Mouse (Mus musculus) adrenal gland, adult 2 months (tissue): Measurements from ENCODE around the gene F12. TPM values are rescaled to one million over a fixed set of nuclear protein-coding genes. Genes with fewer than 3 reads are reported as not detected.

Experiments used
- DNase-seq: peaks from one replicate; pipeline ENCODE4 v3.0.0; 2021
- long read RNA-seq: library from polyadenylated mRNA; stranded (forward); transcript quantifications from one replicate; pipeline ENCODE4 v2.0.0, GENCODE M21; 2021
- polyA plus RNA-seq: library from polyadenylated mRNA; depleted of rRNA; stranded (reverse); fragments of >200 nt; gene quantifications from 2 replicates; pipeline ENCODE4 v1.2.3, GENCODE M21; 2012; rRNA removed
- total RNA-seq, 2 experiments: library from RNA; stranded (reverse); gene quantifications; 2 replicates each; pipeline ENCODE4 v1.2.3; 2021

The F12 gene
- 1 to 10 TPM in 1 of 2 experiments, not detected in 1; 1.5 TPM for total RNA-seq
- 0.10 and 0.34 TPM in 2 replicates for polyA plus RNA-seq
- long read RNA-seq: 0 reads

GRCm38 (mm10) chr13:55426613-55427012 is at the start of gene F12:
Gene F12 (minus strand): TSS chr13:55426793.
- no peak for DNase-seq

- no peak for DNase-seq
These were observed 49.7 kb upstream of the F12 start for GRCm38 (mm10) chr13:55476256-55476655.

GRCm38 (mm10) chr13:55475750-55476149 is 49.2 kb upstream of the F12 start:
- DNase-seq: no peak

- DNase-seq: no peak
These were observed 48.1 kb upstream of the F12 start for GRCm38 (mm10) chr13:55474621-55475069.

- DNase-seq: no peak
These were observed 47.4 kb upstream of the F12 start for GRCm38 (mm10) chr13:55473961-55474360.

- no peak for DNase-seq
These were observed 46.7 kb upstream of the F12 start for GRCm38 (mm10) chr13:55473076-55473831.

- DNase-seq: peak; percentile 78
These were observed 45.8 kb upstream of the F12 start for GRCm38 (mm10) chr13:55472132-55473022.

- no peak for DNase-seq
These were observed 45.2 kb upstream of the F12 start for GRCm38 (mm10) chr13:55471819-55472131.

- peak; percentile 91 for DNase-seq
These were observed 44.7 kb upstream of the F12 start for GRCm38 (mm10) chr13:55471156-55471818.

GRCm38 (mm10) chr13:55470372-55470771 is 43.8 kb upstream of the F12 start:
- DNase-seq: no peak

GRCm38 (mm10) chr13:55468851-55469560 is 42.4 kb upstream of the F12 start:
- peak; percentile 77 for DNase-seq

GRCm38 (mm10) chr13:55465830-55466440 is 39.3 kb upstream of the F12 start:
- no peak for DNase-seq

- DNase-seq: peak; percentile 73
These were observed 38.6 kb upstream of the F12 start for GRCm38 (mm10) chr13:55465184-55465583.

GRCm38 (mm10) chr13:55464027-55464884 is 37.7 kb upstream of the F12 start, which contains the start of gene Prr7:
Gene Prr7 (plus strand): TSS chr13:55464267.
- peak; percentile 71 for DNase-seq

- no peak for DNase-seq
These were observed 36.9 kb upstream of the F12 start for GRCm38 (mm10) chr13:55463399-55464026.

GRCm38 (mm10) chr13:55462965-55463364 is 36.4 kb upstream of the F12 start:
- no peak for DNase-seq

GRCm38 (mm10) chr13:55451785-55452549 is 25.4 kb upstream of the F12 start:
- DNase-seq: peak; percentile 53

- no peak for DNase-seq
These were observed 24.7 kb upstream of the F12 start for GRCm38 (mm10) chr13:55451296-55451695.

- DNase-seq: peak; percentile 95
These were observed 24.0 kb upstream of the F12 start for GRCm38 (mm10) chr13:55450511-55450980.
